Mouse (Mus musculus) retina, postnatal 7 days (tissue): ENCODE data around the gene Acpp.
A peak's percentile ranks its signal among the peaks of the same experiment; 100 is the strongest.
"Not testable (repeated sequence)": the region's sequence is repeated elsewhere in the genome, so short reads cannot be mapped to it uniquely, and the experiment has no call there.

Source experiments
- DNase-seq: peaks from one replicate; pipeline ENCODE4 v3.0.0-alpha.2; 2012; ENCODE audit warnings: low read depth, low spot score

The Acpp gene

DNA sequence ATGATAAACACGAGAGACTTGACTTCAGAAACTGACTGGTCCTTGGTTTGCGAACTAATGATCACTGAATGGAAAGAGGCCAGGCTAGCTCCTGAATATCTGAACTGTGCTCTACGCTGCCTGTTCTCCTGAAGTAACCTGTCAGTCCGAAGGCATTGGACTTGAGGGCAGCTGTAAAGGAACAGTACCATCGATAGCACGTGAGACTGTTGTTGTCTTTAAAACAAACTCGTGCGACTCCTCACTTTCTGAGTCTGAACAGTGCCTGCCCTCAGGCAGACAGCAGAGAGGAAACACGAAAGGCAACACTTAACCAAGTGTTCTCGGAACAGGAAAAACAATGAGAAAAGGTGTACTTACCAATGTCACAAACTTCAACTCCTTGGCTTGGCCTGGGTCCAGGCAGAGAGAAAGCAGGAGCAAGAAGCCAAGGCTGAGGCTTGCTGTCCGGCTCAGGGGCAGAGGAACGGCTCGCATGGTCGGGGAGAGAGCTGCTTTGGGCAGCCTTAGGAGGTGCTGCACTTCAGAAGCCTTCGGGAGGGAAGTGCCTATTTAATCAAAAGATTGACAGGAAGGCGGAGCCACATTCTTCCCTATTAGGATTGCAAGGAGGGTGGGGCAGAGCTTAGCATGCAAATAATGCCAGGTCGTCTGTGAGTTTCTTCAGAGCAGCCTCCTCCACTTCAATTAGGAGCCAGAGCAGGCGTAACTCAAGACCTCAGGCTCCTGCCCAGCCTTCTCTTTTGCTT lies at the start of gene Acpp:
Gene Acpp, minus strand, starts transcription at position 566 of the 749 bp plus-strand sequence.
- DNase-seq, result no peak

DNA sequence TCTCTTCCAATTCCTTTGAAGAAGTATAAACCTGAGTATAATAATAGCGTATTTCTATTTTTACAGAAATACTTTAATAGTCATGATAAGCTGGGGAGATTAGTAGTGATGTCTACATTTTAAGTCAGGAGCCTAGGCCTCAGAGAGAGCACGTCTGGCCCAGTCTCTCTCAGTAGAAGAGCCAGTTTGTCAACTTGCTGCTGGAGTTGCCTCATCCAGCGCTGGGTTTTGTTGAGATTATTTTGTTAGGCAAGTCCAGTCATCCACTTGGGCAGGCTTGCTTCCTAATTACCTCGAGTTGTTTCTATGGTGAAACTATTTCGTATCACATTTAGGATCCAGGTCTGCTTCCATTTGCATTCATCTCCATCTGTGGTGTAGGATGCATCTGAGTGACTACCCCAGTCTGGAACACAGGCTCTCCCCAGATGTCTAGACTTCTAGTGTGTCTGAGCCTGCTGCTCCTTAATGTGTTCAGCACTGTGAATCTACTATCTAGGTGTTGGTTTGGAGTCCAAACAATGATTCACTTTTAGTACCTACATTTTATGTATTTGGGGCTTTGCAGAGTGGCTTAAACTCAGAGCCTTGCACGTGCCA lies 45.1 kb upstream of the Acpp start:
- no peak for DNase-seq

DNA sequence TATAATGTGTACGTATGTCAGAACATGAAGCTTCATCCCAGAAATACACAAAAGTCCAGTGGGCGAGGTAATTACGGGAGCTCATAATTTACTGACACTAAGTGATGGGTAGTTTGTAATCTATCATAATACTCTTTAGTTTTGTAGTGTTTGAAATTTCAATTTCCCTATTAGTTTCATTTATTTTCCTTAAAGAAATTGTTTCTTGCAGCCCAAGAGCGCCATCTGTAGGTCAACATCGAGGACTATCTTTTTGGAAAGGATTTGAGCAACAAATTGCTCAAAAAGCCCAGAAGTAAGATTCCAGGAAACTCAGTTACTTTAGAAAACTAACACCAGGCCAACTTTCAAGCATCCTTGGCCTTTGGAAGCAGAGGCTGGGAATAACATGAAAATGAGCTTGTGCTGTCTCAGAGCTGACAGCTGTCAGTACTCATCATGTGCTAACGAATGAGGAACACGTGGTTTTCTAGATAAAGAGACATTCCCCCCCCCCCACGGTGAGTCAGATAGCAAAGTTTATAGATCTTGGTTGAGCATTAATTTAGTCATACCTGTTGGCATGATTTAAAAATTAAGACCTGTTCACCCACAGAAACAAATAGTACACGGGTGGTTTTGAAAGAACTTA lies 42.1 kb upstream of the Acpp start:
- peak; percentile 6 for DNase-seq

DNA sequence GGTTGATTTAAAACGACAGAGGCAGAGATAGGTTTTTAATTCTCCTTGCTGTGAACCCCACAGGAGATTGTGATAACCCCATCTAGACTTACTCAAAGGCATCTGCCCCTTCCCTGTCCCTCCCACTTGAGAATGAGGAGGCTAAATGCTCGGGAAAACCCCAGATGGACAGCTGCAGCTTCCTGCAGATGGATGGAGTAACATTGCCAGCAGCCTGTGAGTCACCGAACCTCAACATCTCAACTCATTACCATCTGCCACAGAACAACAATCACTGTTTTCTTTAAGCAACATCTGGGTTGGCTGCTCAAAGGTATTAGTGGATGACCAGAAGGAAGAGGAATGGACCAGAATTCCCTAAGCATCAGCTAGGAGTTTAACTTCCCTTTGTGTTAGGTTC lies 38.0 kb upstream of the Acpp start:
- DNase-seq, result no peak

DNA sequence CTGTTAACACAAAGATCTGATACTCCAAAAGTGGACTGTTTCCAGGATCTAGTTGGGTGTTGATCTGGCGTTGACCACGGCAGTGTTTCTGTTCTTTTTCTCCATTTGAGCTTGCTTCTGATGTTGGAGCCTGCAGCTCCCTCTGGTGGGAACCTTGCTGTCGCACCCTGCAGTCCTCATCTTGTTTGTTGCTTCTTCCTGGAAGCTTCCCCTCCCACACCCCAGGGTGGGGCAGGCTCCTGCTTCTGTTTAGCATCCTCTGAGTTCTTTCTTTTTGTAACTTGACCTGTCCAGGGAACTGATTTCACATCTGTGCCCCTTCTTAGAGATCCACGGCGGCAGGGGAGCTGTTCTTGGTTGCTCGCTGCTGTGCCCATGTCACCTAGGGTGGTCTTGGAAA lies 35.7 kb upstream of the Acpp start:
- peak; percentile 4 for DNase-seq

DNA sequence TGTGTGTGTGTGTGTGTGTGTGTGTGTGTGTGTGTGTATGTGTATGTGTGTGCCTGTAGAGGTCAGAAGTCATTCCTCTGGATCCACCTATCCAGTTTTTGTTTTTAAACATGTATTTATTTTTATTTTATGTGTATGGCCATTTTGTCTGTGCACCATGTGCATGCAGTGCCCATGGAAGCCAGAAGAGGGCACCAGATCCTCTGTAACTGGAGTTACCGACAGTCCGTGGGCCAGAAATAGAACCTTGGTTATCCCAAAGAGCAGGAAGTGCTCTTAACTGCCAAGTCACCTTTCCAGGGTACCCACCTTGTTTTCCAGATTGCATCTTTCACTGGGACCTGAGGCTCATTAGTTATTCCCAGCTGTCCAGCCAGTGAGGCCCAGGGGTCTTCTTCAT lies 29.4 kb upstream of the Acpp start:
- no peak for DNase-seq

DNA sequence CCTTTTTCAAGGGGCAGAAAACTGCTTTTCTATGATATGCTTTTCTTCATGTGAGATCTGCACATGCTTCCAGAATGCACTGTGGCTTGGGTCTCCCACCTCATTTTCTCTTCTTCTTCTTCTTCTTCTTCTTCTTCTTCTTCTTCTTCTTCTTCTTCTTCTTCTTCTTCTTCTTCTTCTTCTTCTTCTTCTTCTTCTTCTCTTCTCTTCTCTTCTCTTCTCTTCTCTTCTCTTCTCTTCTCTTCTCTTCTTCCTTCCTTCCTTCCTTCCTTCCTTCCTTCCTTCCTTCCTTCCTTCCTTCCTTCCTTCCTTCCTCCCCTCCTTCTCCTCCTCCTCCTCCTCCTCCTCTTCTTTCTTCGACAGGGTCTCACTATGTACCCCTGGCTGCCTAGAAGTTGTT lies 24.4 kb upstream of the Acpp start:
- not testable (repeated sequence) for DNase-seq

DNA sequence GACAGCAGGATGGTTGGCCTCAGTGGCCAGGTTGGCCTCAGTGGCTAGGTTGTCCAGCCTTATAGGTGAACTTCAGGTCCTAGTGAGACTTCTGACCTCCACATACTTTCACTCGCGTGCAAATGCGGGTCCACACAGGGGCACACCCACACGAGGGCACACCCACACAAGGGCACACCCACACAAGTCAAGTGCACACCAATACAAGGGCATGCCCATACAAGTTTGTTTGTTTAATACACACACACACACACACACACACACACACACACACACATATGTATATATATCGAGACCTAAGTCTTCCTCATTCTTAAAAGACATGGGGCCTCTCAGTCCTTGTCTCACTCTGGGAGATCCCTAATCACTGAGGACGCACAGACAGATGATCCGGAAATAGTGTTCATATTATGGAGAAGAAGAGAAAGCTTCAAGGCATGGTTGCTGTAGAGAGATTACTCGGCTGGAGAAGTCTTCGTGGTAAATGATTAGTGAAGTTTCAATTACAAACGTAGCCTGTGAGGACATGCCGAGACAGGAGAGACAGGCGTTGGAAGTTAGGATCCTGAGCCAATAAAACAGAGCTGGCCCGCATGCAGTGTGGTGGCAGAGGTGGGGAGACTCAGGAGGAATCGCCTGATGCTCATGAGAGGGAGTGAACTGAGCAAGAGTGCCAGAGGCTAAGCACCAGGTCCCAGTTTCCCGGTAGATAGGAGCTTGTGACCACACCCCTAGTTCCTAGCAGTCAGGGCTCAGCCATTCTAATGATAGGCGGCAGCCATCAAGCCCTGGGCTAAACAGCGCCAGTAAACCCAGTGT lies 23.7 kb upstream of the Acpp start:
- no peak for DNase-seq

DNA sequence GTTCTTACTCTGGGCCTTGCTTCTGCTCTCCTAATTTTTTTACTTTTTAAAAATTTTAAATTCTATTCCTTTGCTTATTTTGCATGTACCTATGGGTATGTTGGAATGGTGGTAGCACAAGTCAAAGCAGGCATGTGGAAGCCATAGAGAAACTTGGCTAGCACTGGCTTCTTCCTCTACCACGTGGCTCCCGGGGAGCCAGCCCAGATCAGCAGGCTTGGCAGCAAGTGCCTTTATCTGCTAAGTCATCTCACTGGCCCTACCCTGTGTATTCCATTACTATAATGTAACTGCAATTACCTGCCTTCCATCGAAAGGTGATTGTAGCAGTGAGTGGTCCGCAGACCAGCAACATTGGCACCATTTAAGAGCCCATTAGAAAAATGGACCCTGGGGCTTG lies 22.8 kb upstream of the Acpp start:
- no peak for DNase-seq

DNA sequence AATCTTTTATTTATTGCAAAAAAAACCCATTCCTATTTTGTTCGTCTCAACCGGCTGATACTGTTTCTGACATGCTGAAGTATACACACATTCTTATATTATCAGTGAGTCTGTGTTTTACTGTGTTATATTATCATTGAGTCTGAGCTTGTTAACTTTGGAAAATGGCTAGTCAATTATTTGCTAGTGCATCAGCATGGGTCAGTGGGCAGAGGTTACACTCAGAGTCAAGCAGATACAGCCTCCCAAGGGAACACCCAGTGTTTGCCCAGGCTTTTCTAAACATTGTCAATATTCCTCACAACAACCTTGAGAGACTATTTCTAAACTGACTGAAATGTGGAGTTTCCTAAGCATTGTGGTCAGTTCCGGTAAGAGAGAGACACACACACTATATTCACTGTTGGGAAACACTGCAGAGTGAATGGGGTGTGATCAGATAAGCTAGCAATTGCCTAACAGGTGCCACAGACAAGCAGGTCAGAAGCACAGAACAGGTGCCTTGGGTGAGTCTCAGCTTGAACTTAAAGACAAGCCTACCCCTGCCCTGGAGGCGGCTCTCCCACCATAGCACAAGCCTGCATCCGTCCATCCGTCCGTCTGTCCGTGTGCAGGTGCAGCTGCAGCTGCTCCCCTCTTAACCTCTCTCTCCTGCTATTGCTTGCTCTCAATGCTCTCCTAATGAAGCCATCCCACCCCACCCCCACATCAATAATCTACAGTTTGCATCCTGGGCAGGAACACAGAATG lies 18.1 kb upstream of the Acpp start:
- DNase-seq, result no peak

DNA sequence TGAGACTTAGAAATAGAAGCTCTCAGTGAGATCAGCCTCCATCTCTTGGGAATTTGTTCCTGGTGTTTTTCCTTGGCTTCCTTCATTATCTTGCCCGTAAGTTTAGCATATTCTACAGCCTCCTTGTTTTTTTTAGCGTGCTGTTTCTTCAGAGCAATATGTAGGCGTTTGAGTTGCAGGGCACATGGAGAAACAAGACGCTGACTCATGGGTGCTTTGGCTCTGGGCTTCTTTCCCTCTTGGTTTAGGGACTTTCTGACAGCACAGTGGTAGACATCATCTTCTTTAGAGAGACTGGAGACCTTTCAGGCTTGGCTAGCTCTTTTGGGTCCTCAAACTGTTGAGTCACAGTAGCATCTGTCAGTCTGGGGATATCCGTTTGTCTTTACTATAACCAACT lies 6.6 kb upstream of the Acpp start:
- DNase-seq, result no peak

DNA sequence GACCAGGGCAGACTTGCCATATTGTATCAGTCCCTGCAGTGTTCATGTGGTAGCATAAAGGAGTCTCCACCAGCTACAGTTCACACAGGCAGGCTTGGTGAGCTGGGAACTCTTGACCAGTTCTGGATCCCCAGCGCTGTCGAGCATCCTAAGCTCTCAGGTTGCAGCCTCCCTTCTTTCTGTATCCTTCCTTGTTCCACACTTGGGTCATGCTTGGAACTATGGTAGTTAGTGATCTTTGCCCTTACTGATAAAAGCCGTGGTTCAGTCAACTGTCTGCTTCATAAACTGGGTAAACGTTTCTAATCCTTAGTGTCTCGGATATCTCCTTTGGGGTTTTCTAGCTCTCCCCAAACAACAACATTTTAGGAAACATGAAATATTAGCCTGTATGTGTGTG lies 1.9 kb upstream of the Acpp start:
- DNase-seq, result no peak

DNA sequence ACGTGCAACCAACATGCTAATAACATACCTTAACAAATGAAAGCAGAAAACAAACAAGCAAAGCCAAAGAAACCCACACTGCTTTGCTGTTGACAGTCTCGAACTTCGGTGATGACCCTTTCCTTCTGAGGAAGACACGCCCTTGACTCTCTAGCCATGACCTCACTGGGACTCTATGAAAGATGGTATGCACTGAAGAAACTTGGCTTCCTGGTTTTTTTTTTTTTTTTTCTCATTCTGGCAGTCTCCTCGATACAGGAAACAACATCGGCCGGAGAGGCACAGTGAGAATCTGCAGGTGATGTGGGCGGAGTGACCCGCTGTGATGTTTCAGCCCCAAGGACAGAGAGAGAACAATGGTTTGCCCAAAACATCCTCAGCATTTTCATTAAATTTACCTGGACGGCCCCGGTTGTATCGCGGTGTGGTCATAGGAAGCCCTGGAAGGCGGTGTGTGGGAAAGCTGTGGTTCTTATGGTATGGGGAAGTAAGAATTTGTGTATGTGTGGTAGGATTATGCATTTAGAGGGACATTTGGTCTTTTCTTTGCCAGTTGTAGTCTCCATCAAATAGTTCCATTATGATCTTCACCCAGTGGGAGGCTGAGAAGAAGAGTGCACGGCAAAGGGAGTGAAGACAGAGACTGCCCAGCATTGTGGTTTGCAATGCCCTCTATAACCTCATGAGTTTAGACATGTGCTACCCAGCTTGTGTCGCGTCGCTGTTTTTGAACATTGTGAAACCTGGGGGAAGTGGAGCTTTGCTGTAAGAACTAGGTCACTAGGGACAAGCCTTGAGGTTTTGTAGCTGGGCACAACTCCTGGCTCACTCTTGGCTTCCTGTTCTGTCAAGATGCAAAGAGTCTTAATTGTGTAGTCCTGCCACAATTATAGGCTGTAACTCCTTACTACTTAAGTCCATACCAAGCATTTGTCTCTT lies 1.2 kb upstream of the Acpp start:
- no peak for DNase-seq

DNA sequence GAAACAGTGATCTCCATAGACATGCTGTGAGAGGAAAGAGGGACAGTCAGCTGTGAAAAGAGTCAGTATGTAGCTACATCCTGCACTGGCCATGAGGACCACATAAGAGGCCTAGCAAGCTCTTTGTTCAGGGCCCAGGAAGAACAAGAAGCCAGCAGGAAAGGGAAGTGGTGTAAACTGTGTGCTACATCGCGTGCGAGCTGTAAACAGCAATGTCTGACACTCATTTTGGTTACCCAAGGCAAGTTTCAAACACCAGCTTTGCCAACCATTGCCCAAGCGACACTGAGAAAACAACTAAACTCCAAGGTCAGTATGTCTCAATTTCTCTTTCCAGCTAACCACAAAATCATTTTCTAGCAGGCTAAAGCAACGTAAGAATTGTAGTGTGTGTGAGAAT lies 6.2 kb downstream of the Acpp start:
- DNase-seq, result no peak

DNA sequence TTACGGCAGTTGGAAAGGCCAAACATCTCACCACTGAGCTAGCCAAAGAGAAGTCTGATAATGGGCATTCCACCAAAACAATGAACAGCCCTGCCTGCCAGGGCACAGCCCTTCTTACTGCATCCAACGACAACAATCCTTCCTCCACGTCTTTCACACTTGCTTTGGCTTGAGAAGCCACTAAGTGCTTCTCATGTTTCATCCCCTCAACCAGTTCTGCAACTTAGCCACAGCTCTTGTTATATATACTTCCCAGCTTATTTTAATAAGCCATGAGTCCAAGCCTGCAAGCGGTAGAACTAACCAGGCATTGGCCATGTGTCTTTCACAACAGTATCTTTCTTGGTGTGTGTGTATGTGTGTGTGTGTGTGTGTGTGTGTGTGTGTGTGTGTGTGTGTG lies 8.9 kb downstream of the Acpp start:
- no peak for DNase-seq

DNA sequence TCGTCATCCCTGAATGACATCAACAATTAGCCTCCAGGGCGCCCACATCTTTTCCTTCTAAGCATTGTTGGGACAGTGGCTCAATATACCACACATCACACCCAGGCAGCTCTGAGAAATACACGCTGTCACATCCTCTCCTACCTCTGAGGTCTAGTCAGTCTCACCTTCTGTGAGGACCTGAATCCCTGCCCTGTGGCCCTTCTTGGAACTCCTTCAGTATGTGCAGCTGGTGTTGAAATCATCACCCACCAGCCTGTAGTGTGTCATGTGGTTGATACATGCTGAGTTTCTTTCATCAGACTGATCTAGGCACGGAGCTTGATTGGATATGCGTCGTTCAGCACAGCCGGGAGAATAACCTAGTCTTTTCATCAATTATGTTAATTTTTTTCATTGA lies 16.0 kb downstream of the Acpp start:
- no peak for DNase-seq

DNA sequence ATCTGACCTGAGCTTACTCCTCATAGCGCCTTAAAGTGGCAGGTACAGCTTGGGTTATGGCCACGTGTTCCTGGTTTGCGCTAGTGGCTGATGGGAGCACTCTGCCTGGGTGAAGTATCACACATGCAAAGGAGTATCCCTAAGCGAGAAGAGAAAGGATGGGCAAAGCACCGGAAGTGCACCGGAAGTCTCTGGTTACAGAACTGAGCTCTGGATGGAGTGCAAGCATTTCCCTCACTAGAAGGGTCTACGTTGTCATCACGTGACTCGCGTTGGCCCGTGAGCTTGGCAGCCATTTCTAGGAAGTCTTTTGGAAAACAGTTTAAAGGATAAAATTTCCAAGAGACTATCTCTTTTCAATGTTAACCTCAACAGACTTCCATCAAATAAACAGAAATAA lies 21.2 kb downstream of the Acpp start:
- no peak for DNase-seq

DNA sequence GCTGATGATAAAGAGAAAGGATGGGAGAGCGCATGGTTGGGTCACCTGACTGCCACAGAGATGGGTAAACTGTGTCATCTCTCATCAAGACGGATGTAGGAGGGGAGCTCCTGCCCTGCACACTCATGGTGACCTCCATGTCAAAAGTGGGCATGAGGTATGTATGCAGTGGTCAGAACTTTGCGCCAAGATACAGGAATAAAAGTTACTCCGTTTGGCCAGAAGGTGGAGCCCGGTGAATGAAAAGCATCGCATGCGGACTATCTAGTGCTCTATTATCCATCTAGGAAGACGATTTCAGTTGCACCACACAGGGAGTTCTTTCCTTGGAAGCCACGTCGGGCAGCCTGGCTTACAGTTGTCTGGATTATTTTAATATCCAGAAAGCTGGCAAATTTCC lies 22.0 kb downstream of the Acpp start:
- DNase-seq, result peak; percentile 11

DNA sequence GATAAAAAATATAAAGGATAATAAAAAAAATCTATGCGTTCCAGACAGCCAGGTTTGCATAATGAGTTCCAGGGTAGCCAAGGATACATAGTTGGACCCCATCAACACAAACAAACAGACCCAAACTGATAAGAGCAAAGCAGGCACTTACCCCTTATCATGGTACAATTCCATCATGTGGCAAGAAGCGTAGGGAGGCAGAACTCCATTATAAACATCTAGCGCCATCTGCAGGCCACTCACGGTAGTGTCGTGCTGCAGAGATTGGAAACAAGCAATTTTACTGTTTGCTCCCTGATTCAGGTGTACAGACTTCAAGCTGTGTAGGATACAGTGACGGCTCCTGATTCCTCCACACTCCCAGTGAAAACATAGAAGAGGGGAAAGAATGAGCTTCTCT lies 30.8 kb downstream of the Acpp start:
- DNase-seq, result peak; percentile 56

DNA sequence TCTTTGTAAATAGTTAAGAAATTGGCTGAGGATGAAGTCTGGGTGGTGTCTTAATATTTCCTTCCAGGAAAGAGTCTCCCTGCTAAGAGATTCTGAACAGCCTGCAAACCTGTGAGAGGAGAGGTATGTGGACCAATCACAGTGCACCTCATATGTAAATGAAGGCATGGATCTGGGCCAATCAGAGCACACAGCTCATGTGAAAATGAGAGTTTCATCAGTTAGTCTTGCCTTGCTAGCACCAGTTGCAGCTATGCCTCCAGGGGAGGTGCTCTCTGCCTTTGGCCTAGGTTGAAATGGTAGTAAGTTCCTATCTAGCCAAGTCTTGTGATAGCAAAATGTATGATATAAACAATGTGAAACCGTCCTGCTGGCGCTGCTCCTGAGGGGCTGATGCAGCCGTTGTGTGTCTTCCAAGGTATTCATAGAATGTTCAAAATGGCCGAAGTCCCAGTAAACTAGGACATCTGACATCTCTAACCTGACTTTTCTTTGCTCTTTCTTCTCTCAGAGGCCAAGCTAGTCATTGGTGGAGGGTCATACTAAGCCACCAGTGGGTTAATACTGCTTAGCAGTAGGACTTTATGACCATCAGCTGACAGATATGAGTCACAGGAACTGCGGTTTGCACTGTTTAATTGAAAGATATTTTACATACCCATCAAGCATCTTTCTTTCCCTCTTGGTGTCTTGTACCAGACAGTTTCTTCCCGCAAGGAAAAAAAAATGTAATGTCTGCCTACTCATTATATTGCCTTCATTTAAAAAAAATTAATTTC lies 32.0 kb downstream of the Acpp start:
- no peak for DNase-seq
